Mouse (Mus musculus): ENCODE measurements around the gene Mus81.
A peak's percentile ranks its signal among the peaks of the same experiment; 100 is the strongest.

Mus81 gene

DNA sequence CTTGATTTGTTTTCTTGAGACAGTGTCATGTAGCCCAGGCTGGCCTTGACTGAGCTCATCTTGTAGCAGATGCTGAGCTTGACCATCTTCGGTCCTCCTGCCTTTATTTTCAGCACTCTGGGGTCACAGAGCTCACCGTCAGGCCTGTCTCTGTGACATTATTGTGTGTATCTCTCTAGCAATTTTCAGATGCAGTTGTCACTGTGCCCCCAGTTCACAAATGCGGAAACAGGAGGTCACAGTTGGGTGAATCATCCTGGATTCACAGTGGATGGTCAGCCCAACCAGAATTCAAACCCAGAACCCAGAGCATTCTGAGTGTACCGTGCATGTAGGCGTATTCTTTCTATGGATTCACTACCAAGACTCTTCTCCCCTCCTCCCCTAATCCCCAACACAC lies 42.5 kb downstream of the Mus81 start:
- no peak for DNase-seq (ENCODE audit: low spot score)

- no peak for DNase-seq (ENCODE audit: low spot score)
Measured at GRCm38 (mm10) chr19:5444954-5445353, 43.2 kb downstream of the Mus81 start.

DNA sequence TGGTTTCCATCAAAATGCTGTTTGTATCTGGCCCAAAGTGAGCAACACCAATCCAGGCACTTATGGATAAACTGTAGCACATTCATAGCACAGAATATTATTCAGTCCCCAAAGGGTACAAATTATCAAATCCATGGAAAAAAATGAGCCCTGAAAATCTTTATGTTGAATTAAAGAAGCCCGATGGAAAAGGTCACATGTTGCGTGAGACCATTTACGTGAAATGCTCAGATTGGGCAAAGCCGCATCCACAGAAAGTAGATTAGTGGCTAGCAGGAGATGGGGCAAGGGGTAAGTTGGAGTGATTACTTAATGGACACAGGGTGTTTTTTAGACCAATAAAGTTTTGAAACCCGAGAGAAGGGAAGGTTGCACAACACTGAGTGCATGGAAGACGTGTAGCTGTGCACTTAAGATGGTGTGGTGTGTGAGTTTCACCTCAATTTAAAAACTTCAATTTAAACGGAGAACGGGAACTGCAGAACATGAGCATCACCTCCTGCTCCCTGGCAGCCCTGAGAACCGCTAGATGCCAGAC lies 43.8 kb downstream of the Mus81 start:
- DNase-seq (ENCODE audit: low spot score), result peak; percentile 87

DNA sequence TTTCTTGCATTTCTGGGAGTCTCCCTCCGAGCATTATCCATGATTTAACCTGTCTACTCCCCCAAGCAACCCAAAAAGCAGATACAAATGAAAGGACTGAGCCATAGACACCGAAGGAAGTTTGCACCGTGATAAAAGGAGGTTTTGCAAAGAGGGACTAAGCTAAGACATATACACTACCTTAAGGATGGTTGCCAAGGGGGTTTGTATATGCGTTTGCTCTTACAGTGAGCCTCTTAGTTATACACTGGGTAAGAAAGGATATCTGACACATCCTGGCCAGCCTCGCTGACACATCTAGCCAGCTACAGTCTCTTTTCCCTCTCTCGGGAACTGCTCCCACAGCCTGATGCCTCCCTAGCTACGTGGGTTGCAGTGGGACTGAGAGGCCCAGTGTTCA lies 54.3 kb downstream of the Mus81 start:
- no peak for DNase-seq (ENCODE audit: low spot score)

- DNase-seq (ENCODE audit: low spot score), result peak; percentile 93
Measured at GRCm38 (mm10) chr19:5432992-5433852, 55.0 kb downstream of the Mus81 start.
